Mouse (Mus musculus): ENCODE results near the gene Pxylp1. TPM values are rescaled to one million over a fixed set of nuclear protein-coding genes. Genes with fewer than 3 reads are reported as not detected.

Pxylp1 gene
- polyA plus RNA-seq, 1 experiment: 0.04 TPM

- H3K36me3 ChIP-seq (replicated peaks; ENCODE audit: low read length): no peaks in the 10 kb centered on the region
- H3K27me3 ChIP-seq (replicated peaks): peaks cover 6% of the 10 kb centered on the region
- no peak overlapping the region for H3K4me3 ChIP-seq (replicated peaks)
- TF ChIP-seq GATA1 (IDR thresholded peaks at IDR 0.05; ENCODE audit: borderline replicate concordance, low read length) (no peak), FLI1 (IDR thresholded peaks at IDR 0.05; ENCODE audit: low read length) (no peak)
- no peaks in the 10 kb centered on the region for H3K9me3 ChIP-seq
- peaks cover 71% of the 10 kb centered on the region for H3K4me1 ChIP-seq
These were observed 106.6 kb downstream of the Pxylp1 start for GRCm38 (mm10) chr9:96785871-96786342.

GRCm38 (mm10) chr9:96785187-96785586, 107.3 kb downstream of the Pxylp1 start:
- Histone ChIP-seq H3K4me1 (peaks cover 76% of the 10 kb centered on the region), H3K36me3 (replicated peaks; ENCODE audit: low read length) (no peaks in the 10 kb centered on the region), H3K27me3 (replicated peaks) (peaks cover 6% of the 10 kb centered on the region), H3K4me3 (replicated peaks) (peak overlapping the region; percentile 18), H3K9me3 (no peaks in the 10 kb centered on the region)
- no peak for TF ChIP-seq FLI1 (IDR thresholded peaks at IDR 0.05; ENCODE audit: low read length)
- no peak for TF ChIP-seq GATA1 (IDR thresholded peaks at IDR 0.05; ENCODE audit: borderline replicate concordance, low read length)

- Histone ChIP-seq H3K4me3 (replicated peaks) (peak overlapping the region; percentile 12), H3K9me3 (no peaks in the 10 kb centered on the region), H3K36me3 (replicated peaks; ENCODE audit: low read length) (no peaks in the 10 kb centered on the region), H3K4me1 (peaks cover 73% of the 10 kb centered on the region), H3K27me3 (replicated peaks) (peaks cover 5% of the 10 kb centered on the region)
- TF ChIP-seq FLI1 (IDR thresholded peaks at IDR 0.05; ENCODE audit: low read length): no peak
These were observed 108.8 kb downstream of the Pxylp1 start for GRCm38 (mm10) chr9:96783667-96784066.

GRCm38 (mm10) chr9:96783258-96783657, 109.2 kb downstream of the Pxylp1 start:
- Histone ChIP-seq H3K4me1 (peaks cover 69% of the 10 kb centered on the region), H3K36me3 (replicated peaks; ENCODE audit: low read length) (no peaks in the 10 kb centered on the region), H3K9me3 (no peaks in the 10 kb centered on the region), H3K27me3 (replicated peaks) (peaks cover 2% of the 10 kb centered on the region), H3K4me3 (replicated peaks) (no peak overlapping the region)
- TF ChIP-seq FLI1 (IDR thresholded peaks at IDR 0.05; ENCODE audit: low read length) (no peak), GATA1 (IDR thresholded peaks at IDR 0.05; ENCODE audit: borderline replicate concordance, low read length) (no peak)

GRCm38 (mm10) chr9:96782062-96782461, 110.4 kb downstream of the Pxylp1 start:
- TF ChIP-seq GATA1 (IDR thresholded peaks at IDR 0.05; ENCODE audit: borderline replicate concordance, low read length) (no peak), FLI1 (IDR thresholded peaks at IDR 0.05; ENCODE audit: low read length) (no peak)
- H3K9me3 ChIP-seq: peaks cover 7% of the 10 kb centered on the region
- peaks cover 57% of the 10 kb centered on the region for H3K4me1 ChIP-seq
- no peaks in the 10 kb centered on the region for H3K36me3 ChIP-seq (replicated peaks; ENCODE audit: low read length)
- no peak overlapping the region for H3K4me3 ChIP-seq (replicated peaks)
- H3K27me3 ChIP-seq (replicated peaks): no peaks in the 10 kb centered on the region

Other genes with a start within 250 kb of the Pxylp1 start
- gene Zbtb38, start 139.8 kb downstream of the Pxylp1 start, polyA plus RNA-seq (2012; ENCODE audit: insufficient read depth, low replicate concordance): 1.5 and 2.8 TPM in 2 replicates
- not detected in 2 replicates for gene Spsb4, start 126.2 kb upstream of the Pxylp1 start, polyA plus RNA-seq (2012; ENCODE audit: insufficient read depth, low replicate concordance)
- gene Slc25a36, start 218.5 kb upstream of the Pxylp1 start, polyA plus RNA-seq (2012; ENCODE audit: insufficient read depth, low replicate concordance): 1.2 and 2.3 TPM in 2 replicates